Mouse (Mus musculus): ENCODE measurements around the gene Pde4c.

Pde4c gene

GRCm38 (mm10) chr8:70791975-70792691, 68.6 kb downstream of the Pde4c start:
- DNase-seq: peak; percentile 96 to 98

DNA sequence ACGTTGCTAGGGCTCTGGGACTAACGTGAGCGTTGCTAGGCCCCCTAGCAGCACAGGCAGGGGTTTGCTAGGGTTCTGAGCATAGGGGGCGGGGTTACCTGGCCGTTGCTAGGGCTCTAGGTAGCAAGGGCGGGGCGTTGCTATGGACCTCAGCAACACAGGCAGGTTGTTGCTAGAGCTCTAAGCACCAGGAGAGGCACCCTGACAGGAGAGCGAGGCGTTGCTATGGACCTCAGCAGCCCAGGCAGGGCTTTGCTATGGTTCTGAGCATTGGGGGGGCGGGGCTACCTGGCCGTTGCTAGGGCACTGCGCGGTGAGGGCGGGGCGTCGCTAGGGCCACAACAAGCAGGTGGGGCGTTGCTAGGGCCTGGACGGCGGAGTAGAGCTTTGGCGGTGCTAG, 69.2 kb downstream of the Pde4c start:
- no peak for DNase-seq

DNA sequence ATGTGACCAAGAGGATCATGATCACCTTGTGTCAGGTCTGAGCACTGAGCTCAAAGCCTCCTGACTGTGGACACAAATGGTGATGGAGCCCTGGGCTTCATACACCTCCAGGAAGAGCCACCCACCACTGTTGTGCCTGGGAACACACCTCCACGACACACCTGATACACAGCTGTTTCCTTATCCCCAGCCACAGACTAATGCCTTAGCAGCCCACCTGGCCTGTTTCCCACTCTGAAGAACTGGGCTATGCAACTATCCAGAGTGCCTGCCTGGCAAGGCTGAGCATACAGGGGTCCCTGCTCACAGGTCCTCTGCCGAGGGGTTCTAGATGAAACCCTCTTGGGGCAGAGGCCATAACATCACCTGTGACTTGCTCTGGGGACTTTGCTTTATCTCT, 70.7 kb downstream of the Pde4c start:
- DNase-seq: no peak

DNA sequence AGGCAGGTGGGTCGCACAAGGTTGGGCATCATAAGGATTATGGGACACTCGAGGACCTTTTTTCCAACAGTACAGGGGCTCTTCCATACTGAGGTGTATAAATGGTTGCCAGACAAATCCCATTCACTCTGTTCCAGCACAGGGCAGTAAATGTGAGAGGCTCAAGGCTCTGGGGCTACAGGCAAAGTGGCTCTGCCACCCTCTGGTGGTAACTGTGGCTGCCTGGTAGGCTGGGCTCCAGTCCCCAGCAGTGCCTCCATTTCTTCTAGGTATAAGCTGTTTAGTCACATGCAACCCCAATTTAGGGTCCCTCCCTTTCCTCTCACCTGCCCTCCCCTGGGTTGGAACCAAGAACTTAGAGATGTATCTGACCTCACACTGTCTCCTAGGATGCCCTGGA, 71.8 kb downstream of the Pde4c start:
- no peak for DNase-seq

DNA sequence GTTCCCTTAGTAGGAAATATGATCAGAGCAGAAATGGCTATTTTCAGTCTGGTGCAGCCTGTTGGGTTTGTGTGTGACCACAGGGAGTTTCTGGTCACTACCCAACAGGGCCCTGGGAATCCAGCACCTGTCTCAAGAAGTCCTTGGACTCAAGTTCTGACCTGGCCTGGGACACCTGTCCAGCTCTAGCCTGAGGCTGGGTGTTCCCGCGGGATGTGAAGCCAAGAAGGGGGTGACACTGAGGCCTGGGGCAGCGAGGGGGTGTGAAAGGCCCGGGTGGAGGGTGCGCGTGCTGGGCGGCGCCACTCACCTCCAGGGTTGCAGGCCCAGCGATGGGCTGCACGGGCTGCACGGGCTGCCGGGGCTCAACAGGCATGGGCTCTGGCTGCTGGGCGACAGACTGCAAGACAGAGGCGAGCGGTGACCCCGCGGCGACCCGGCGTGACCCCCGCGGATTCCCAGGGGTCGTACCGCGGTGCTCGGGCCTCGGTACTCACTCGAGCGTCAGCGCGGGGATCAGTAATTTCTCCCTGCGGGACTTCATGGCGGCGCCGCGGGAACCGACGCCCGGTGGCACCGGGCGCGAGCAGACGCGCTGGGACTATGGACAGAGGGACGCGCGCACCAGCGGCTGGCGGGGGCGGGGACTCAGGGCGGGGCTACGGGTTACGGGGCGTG, 73.0 kb downstream of the Pde4c start:
- DNase-seq: no peak

DNA sequence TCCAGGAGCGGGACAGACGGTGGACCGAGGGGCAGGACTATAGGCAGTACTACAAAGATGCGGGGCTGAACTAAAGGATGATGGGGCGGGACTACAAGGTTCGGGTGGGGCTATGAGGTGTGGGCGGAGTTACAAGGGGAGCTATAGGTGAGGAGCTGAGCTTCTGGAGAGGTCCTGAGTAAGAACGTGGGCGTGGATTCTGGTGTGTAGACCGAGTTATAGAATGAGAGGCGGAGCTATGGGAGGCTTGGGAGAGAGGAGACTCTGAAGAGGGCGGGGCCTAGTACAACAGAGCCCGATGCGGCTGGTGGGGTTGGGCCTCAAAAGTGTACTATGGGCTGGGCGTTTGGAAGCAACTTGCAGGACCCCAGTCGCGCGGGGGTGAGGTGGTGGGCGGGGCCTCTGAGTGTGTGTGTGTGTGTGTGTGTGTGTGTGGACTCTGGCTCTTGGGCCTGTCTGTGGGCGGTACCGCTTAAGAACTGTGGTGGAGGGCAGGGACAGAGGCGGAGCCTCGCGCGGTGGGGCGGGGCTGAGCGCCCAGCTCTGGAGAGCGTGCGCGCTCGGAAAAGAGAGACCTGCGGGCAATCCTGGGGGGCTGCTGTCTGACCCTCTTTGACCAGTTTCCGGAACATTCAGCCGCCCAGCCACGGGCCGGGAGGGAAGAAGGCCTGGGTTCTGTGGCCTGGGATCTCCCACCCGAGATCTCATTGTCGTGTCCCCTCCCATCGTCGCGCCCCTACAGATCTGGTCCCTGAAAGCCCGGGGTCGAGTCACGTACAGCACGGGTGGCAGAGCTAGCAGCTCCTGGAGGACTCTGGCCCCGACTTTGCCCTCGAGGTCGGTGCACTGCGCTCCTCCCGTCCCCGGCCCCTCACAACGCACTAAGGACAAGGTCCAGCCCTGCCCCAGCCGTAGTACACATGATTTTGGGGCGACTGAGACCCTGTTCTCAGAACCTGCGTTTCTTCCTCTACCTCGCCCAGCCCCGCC, 73.9 kb downstream of the Pde4c start:
- DNase-seq: peak; percentile 64 to 81

- no peak for DNase-seq
Measured at GRCm38 (mm10) chr8:70798281-70798680, 74.8 kb downstream of the Pde4c start.

GRCm38 (mm10) chr8:70800648-70801047, 77.1 kb downstream of the Pde4c start:
- DNase-seq: no peak
